Mouse (Mus musculus): Measurements from ENCODE around the gene Klhl18. TPM values are rescaled to one million over a fixed set of nuclear protein-coding genes. Genes with fewer than 3 reads are reported as not detected.
"Not testable (repeated sequence)": the region's sequence is repeated elsewhere in the genome, so short reads cannot be mapped to it uniquely, and the experiment has no call there.

The Klhl18 gene
- polyA plus RNA-seq, 1 experiment from 2014 or later, result 7.5 TPM

GRCm38 (mm10) chr9:110393295-110393694 lies 83.2 kb downstream of the Klhl18 start:
- no peaks in the 10 kb centered on the region for H3K9me3 ChIP-seq (replicated peaks; ENCODE audit: control insufficient read depth, low read length)
- ATAC-seq (replicated peaks; ENCODE audit: insufficient number of reproducible peaks, low FRiP score, low TSS enrichment, low read depth) (no peak), DNase-seq (ENCODE audit: low spot score) (no peak)
- H3K27me3 ChIP-seq (ENCODE audit: control insufficient read depth, insufficient read depth, low read length), result no peaks in the 10 kb centered on the region
- peaks cover 18% of the 10 kb centered on the region for H3K36me3 ChIP-seq (replicated peaks; ENCODE audit: control insufficient read depth, insufficient read depth, low read depth, low read length)
- no peak overlapping the region for H3K9ac ChIP-seq (replicated peaks; ENCODE audit: low read length)
- 92% methylated on average over 4 of the region's 4 CpGs for WGBS
- no peaks in the 10 kb centered on the region for H3K4me1 ChIP-seq (ENCODE audit: control insufficient read depth, insufficient read depth, low read length)
- H3K27ac ChIP-seq (replicated peaks; ENCODE audit: low read depth, low read length), result no peak overlapping the region
- H3K4me2 ChIP-seq (ENCODE audit: low read depth, low read length), result no peak overlapping the region
- no peak overlapping the region for H3K4me3 ChIP-seq (ENCODE audit: low read depth, low read length)

- ATAC-seq (replicated peaks; ENCODE audit: insufficient number of reproducible peaks, low FRiP score, low TSS enrichment, low read depth) (no peak), DNase-seq (ENCODE audit: low spot score) (no peak)
- H3K9ac ChIP-seq (replicated peaks; ENCODE audit: low read length), result no peak overlapping the region
- no peak overlapping the region for H3K27ac ChIP-seq (replicated peaks; ENCODE audit: low read depth, low read length)
- no peak overlapping the region for H3K4me3 ChIP-seq (ENCODE audit: low read depth, low read length)
- WGBS, result 96% methylated on average over 3 of the region's 3 CpGs
- no peak overlapping the region for H3K4me2 ChIP-seq (ENCODE audit: low read depth, low read length)
- H3K27me3 ChIP-seq (ENCODE audit: control insufficient read depth, insufficient read depth, low read length), result no peaks in the 10 kb centered on the region
- no peaks in the 10 kb centered on the region for H3K9me3 ChIP-seq (replicated peaks; ENCODE audit: control insufficient read depth, low read length)
- peaks cover 24% of the 10 kb centered on the region for H3K36me3 ChIP-seq (replicated peaks; ENCODE audit: control insufficient read depth, insufficient read depth, low read depth, low read length)
- no peaks in the 10 kb centered on the region; the same call in 1 of the 2 replicates for H3K4me1 ChIP-seq (ENCODE audit: control insufficient read depth, insufficient read depth, low read length)
These were observed 85.7 kb downstream of the Klhl18 start for GRCm38 (mm10) chr9:110390843-110391242.

GRCm38 (mm10) chr9:110388011-110388410 lies 88.5 kb downstream of the Klhl18 start:
- Histone ChIP-seq H3K9ac (replicated peaks; ENCODE audit: low read length) (no peak overlapping the region), H3K4me2 (ENCODE audit: low read depth, low read length) (no peak overlapping the region), H3K36me3 (replicated peaks; ENCODE audit: control insufficient read depth, insufficient read depth, low read depth, low read length) (peaks cover 32% of the 10 kb centered on the region), H3K4me1 (ENCODE audit: control insufficient read depth, insufficient read depth, low read length) (no peaks in the 10 kb centered on the region; the same call in 1 of the 2 replicates), H3K4me3 (ENCODE audit: low read depth, low read length) (no peak overlapping the region), H3K9me3 (replicated peaks; ENCODE audit: control insufficient read depth, low read length) (no peaks in the 10 kb centered on the region), H3K27me3 (ENCODE audit: control insufficient read depth, insufficient read depth, low read length) (no peaks in the 10 kb centered on the region), H3K27ac (replicated peaks; ENCODE audit: low read depth, low read length) (no peak overlapping the region)
- DNase-seq (ENCODE audit: low spot score) (no peak), ATAC-seq (replicated peaks; ENCODE audit: insufficient number of reproducible peaks, low FRiP score, low TSS enrichment, low read depth) (no peak)
- WGBS, result 99% methylated on average over 7 of the region's 7 CpGs

- no peaks in the 10 kb centered on the region; the same call in 1 of the 2 replicates for H3K4me1 ChIP-seq (ENCODE audit: control insufficient read depth, insufficient read depth, low read length)
- H3K4me2 ChIP-seq (ENCODE audit: low read depth, low read length), result no peak overlapping the region
- DNase-seq (ENCODE audit: low spot score) (no peak), ATAC-seq (replicated peaks; ENCODE audit: insufficient number of reproducible peaks, low FRiP score, low TSS enrichment, low read depth) (no peak)
- H3K4me3 ChIP-seq (ENCODE audit: low read depth, low read length), result no peak overlapping the region
- no peak overlapping the region for H3K27ac ChIP-seq (replicated peaks; ENCODE audit: low read depth, low read length)
- H3K9me3 ChIP-seq (replicated peaks; ENCODE audit: control insufficient read depth, low read length), result no peaks in the 10 kb centered on the region
- no peak overlapping the region for H3K9ac ChIP-seq (replicated peaks; ENCODE audit: low read length)
- H3K27me3 ChIP-seq (ENCODE audit: control insufficient read depth, insufficient read depth, low read length), result no peaks in the 10 kb centered on the region
- WGBS, result 80% methylated on average over 7 of the region's 7 CpGs
- H3K36me3 ChIP-seq (replicated peaks; ENCODE audit: control insufficient read depth, insufficient read depth, low read depth, low read length), result peaks cover 16% of the 10 kb centered on the region
These were observed 92.0 kb downstream of the Klhl18 start for GRCm38 (mm10) chr9:110384369-110384929.

- no peaks in the 10 kb centered on the region for H3K4me1 ChIP-seq (ENCODE audit: control insufficient read depth, insufficient read depth, low read length)
- H3K27ac ChIP-seq (replicated peaks; ENCODE audit: low read depth, low read length), result no peak overlapping the region
- DNase-seq (ENCODE audit: low spot score) (no peak), ATAC-seq (replicated peaks; ENCODE audit: insufficient number of reproducible peaks, low FRiP score, low TSS enrichment, low read depth) (no peak)
- H3K9ac ChIP-seq (replicated peaks; ENCODE audit: low read length), result no peak overlapping the region
- WGBS, result 87% methylated on average over 12 of the region's 12 CpGs
- H3K4me3 ChIP-seq (ENCODE audit: low read depth, low read length), result no peak overlapping the region
- no peaks in the 10 kb centered on the region for H3K9me3 ChIP-seq (replicated peaks; ENCODE audit: control insufficient read depth, low read length)
- peaks cover 13% of the 10 kb centered on the region for H3K36me3 ChIP-seq (replicated peaks; ENCODE audit: control insufficient read depth, insufficient read depth, low read depth, low read length)
- H3K27me3 ChIP-seq (ENCODE audit: control insufficient read depth, insufficient read depth, low read length), result no peaks in the 10 kb centered on the region
- no peak overlapping the region for H3K4me2 ChIP-seq (ENCODE audit: low read depth, low read length)
These were observed 95.2 kb downstream of the Klhl18 start for GRCm38 (mm10) chr9:110381292-110381691.

GRCm38 (mm10) chr9:110380662-110381061 lies 95.8 kb downstream of the Klhl18 start:
- H3K4me2 ChIP-seq (ENCODE audit: low read depth, low read length), result no peak overlapping the region
- H3K9ac ChIP-seq (replicated peaks; ENCODE audit: low read length), result no peak overlapping the region
- no peaks in the 10 kb centered on the region for H3K9me3 ChIP-seq (replicated peaks; ENCODE audit: control insufficient read depth, low read length)
- no peak overlapping the region for H3K27ac ChIP-seq (replicated peaks; ENCODE audit: low read depth, low read length)
- 0 out of 2 replicates have a peak, but pooled peaks have one; percentile 24 for ATAC-seq (replicated peaks; ENCODE audit: insufficient number of reproducible peaks, low FRiP score, low TSS enrichment, low read depth)
- WGBS, result 41% methylated on average over 21 of the region's 21 CpGs
- H3K4me1 ChIP-seq (ENCODE audit: control insufficient read depth, insufficient read depth, low read length), result no peaks in the 10 kb centered on the region
- H3K27me3 ChIP-seq (ENCODE audit: control insufficient read depth, insufficient read depth, low read length), result no peaks in the 10 kb centered on the region
- DNase-seq (ENCODE audit: low spot score), result no peak
- H3K36me3 ChIP-seq (replicated peaks; ENCODE audit: control insufficient read depth, insufficient read depth, low read depth, low read length), result peaks cover 10% of the 10 kb centered on the region
- no peak overlapping the region for H3K4me3 ChIP-seq (ENCODE audit: low read depth, low read length)

- no peaks in the 10 kb centered on the region for H3K4me1 ChIP-seq (ENCODE audit: control insufficient read depth, insufficient read depth, low read length)
- H3K4me2 ChIP-seq (ENCODE audit: low read depth, low read length), result no peak overlapping the region
- 91% methylated on average over 8 of the region's 8 CpGs for WGBS
- H3K36me3 ChIP-seq (replicated peaks; ENCODE audit: control insufficient read depth, insufficient read depth, low read depth, low read length), result peaks cover 2% of the 10 kb centered on the region
- no peak overlapping the region for H3K27ac ChIP-seq (replicated peaks; ENCODE audit: low read depth, low read length)
- ATAC-seq (replicated peaks; ENCODE audit: insufficient number of reproducible peaks, low FRiP score, low TSS enrichment, low read depth), result no peak
- no peak overlapping the region for H3K4me3 ChIP-seq (ENCODE audit: low read depth, low read length)
- no peak overlapping the region for H3K9ac ChIP-seq (replicated peaks; ENCODE audit: low read length)
- no peaks in the 10 kb centered on the region for H3K9me3 ChIP-seq (replicated peaks; ENCODE audit: control insufficient read depth, low read length)
- no peak for DNase-seq (ENCODE audit: low spot score)
- H3K27me3 ChIP-seq (ENCODE audit: control insufficient read depth, insufficient read depth, low read length), result no peaks in the 10 kb centered on the region
These were observed 97.1 kb downstream of the Klhl18 start for GRCm38 (mm10) chr9:110379361-110379760.

GRCm38 (mm10) chr9:110377655-110378054 lies 98.8 kb downstream of the Klhl18 start:
- not testable (repeated sequence) for H3K9me3 ChIP-seq (replicated peaks; ENCODE audit: control insufficient read depth, low read length); DNase-seq (ENCODE audit: low spot score); ATAC-seq (replicated peaks; ENCODE audit: insufficient number of reproducible peaks, low FRiP score, low TSS enrichment, low read depth); H3K4me1 ChIP-seq (ENCODE audit: control insufficient read depth, insufficient read depth, low read length); H3K27me3 ChIP-seq (ENCODE audit: control insufficient read depth, insufficient read depth, low read length); H3K4me2 ChIP-seq (ENCODE audit: low read depth, low read length); H3K27ac ChIP-seq (replicated peaks; ENCODE audit: low read depth, low read length); H3K9ac ChIP-seq (replicated peaks; ENCODE audit: low read length); H3K4me3 ChIP-seq (ENCODE audit: low read depth, low read length); H3K36me3 ChIP-seq (replicated peaks; ENCODE audit: control insufficient read depth, insufficient read depth, low read depth, low read length)
- 91% methylated on average over 14 of the region's 15 CpGs for WGBS
